Mouse (Mus musculus) retina, postnatal 7 days (tissue): ENCODE results near the gene Ptprn2.
A peak's percentile ranks its signal among the peaks of the same experiment; 100 is the strongest.

Experiments
- DNase-seq: peaks from one replicate; pipeline ENCODE4 v3.0.0-alpha.2; 2012; ENCODE audit warnings: low read depth, low spot score

The Ptprn2 gene

GRCm38 (mm10) chr12:117053223-117053850 lies 567.8 kb downstream of the Ptprn2 start:
- DNase-seq = no peak

DNA sequence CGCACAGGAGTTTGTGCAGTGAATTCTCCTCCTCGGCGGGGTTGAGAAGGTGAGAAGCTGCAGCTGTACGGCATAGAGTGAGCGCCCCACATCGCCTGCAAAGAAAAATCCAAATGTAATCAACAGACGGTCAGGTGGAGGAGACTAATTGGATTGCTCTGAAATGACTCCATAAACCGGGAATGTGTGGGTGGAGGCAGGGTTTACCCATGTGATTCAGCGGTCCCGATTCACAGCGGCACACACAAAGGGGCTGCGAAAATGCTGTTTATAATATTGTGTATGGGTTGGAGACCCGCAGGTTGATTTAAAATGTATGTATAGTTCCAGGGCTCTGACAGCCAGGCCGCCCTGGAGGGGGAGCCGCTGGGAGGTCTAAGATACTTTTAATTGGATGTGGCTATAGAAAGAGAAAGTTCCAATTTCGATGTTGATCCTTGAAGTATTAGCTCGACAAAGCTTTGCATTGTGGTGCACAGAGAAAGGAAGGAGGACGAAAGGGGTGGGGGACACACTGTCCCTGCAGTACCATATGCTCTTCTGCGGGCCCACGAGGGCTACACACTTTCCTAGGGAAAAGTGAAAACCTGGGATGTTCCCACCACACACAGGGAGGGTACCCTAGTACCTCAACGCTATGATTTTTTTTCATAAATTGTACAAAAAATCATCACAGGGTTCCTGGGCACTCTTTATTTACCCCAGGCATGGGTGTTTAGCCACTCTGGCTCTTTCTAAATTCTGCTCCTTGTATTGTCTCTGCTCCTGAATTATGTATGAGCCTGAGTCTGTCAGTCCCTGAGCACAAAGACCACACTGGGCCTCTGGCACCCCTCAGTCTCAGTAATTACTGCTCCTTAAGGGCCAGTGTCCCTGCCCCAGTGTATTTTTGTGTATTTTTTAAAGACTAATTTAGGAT lies 568.6 kb downstream of the Ptprn2 start:
- DNase-seq = no peak

GRCm38 (mm10) chr12:117054925-117055570 lies 569.5 kb downstream of the Ptprn2 start:
- DNase-seq = no peak

DNA sequence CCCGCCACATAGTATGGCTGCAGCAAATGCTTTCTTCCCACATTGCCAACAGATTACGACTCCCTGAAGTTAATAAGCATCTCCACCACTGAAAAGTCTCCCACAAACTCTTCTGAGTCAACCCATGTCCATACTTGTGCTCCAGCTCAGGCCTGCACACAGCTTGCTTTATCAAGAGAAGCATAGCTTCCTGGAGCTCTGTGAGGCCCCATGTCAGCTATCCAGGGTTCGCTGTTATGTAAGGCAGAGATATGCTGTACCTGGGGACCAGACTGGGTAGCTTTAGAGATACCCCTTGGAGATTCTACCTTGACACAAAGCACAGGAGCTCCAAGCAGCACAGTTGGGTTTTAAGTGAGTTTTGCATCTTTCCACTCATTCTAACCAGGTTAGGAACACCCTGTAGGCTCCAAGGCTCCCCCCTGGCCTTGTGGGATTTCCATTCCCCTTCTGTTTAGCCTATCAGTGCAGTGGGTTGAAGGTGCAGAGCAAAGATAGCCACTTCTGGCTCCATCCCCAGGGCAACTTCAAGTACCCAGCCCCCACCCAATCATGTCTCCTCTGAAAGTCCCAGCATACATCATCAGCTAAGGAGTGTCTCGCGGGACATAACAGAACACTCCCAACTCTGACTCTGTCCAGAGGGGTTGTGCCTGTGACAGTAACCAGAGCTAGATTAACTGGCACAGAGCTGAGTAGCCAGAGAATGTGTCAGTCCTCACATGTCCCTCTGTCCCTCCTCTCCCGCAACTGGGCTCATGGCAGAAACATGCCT lies 572.9 kb downstream of the Ptprn2 start:
- no peak for DNase-seq

DNA sequence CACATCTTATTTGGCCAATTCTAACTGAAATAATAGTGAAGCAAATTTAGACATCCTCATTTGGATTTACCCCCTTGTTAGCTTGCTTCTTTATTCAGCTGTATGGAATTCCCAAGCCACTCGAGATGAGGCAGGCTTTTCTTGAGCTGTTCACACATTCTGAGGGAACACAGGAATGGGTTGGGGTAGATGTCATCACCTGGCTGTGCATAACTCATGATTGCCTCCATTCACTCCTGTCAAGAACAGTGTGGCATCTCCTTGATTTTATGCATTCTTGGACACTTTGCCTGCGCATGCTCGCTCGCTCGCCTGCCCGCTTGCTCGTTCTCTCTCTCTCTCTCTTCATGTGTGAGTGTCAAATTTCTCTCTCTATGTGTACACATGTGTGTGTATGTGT lies 573.5 kb downstream of the Ptprn2 start:
- DNase-seq = no peak

DNA sequence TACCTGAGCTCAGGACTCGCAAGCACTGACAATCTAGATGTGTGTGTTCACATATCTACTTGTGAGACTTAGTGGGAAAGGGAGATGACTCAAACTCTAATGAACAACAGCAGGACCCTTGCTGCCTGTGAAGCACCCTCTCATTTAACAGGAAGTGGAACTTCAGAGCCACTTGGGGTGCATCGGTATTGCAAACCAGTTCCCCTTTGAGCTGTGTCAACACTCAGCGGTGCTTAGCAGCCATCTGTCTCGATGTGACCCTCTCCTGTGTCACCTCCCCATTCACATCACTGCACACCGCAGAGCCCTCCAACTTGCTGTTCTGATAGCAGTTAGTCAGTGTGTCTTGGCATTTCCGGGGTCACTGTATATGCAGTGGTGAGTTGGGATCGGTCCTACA lies 592.1 kb downstream of the Ptprn2 start:
- DNase-seq = no peak

GRCm38 (mm10) chr12:117078945-117079344 lies 593.4 kb downstream of the Ptprn2 start:
- no peak for DNase-seq

- DNase-seq = no peak
Measured at GRCm38 (mm10) chr12:117079724-117080123, 594.2 kb downstream of the Ptprn2 start.

DNA sequence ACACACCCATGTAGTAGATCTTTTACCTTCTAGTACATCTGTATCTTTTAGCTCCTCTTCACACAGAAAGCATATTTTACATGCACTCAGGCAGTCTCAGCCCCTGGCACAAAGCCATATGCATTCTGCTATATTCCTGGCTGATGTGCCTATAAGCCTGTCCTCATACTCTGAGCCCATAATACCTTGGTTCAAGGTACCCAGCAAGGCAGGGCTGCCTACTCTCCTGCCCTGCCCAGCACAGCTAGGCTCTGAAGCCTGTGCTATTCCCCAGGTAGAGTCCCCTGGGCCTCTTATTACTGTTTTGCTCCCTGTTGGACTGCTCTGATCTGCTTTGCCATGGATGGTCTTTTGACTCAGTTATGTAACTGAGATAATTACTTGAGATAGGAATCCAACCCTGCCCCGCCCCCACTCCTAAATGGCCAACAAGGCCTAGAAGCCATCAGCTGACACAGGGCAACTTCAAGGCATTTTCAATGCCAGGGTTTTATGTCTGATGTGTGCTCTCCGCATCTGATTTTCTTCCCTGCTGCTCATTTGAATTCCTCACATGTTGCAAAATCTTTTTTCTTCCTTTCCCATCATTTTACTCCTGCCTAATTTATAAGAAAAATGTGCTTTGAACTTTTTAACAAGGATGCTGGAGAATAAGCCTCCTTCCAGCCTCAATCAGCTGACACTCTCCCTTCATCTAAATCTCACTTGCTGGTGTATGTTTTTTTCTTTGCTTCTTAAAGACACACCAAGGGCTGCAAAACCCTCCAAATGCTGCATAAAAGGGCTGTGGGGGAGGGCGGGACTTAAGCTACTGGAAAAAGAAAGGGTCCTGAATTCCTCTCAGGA lies 598.6 kb downstream of the Ptprn2 start:
- DNase-seq = no peak

GRCm38 (mm10) chr12:117084702-117085409 lies 599.3 kb downstream of the Ptprn2 start:
- DNase-seq = no peak

GRCm38 (mm10) chr12:117085661-117086335 lies 600.3 kb downstream of the Ptprn2 start:
- DNase-seq = no peak

DNA sequence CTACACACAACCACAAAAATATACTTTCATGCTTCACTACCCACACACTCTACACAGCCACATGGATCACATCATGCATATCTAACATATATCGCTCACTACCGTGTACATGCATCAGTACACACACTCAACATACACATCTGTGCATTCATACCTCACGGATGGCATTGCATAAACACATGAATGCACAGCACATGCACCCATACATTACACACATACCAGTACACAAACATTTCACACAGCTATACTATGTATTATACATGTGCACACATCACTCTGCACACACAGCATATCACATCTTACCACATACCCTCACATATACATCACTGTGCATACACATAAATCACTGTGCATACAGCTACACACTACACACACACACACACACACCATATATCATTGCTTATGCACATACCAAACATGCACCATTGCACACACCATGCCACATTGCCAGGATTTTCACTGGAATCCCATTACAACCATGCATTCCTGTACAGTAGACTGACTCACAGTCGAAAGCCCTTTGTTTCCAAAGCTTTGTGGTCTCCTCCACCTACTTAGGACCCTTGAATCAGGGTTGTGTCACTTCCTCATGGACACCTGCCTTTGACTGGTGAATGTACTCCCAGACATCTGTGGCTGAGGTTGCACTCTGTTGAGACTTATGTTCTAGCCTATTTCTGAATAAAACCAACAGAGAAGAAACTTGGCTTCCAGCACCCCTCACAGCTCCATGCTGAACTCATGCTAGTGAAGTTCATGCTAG lies 607.0 kb downstream of the Ptprn2 start:
- no peak for DNase-seq

GRCm38 (mm10) chr12:117095941-117096340 lies 610.4 kb downstream of the Ptprn2 start:
- no peak for DNase-seq

- DNase-seq = no peak
Measured at GRCm38 (mm10) chr12:117098295-117098694, 612.8 kb downstream of the Ptprn2 start.

DNA sequence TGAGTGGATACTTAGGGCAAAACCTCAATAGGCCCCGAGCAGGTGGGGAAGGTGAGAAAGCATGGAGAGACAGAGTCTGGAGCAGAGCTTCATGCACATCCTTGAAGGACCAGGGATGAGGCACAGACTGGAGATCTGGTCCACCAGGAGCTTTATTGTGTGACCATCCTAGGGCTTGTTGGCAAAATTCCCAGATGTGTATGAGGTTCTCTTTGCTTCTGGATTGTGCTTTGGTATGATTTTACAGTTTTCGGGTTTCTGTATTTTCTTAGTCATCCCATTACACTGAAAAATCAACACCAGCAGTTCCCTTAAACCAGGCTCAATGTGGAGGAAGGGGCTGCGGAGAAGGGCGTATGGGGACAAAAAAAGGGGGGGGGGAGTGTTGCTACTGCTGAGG lies 621.2 kb downstream of the Ptprn2 start:
- DNase-seq = no peak

DNA sequence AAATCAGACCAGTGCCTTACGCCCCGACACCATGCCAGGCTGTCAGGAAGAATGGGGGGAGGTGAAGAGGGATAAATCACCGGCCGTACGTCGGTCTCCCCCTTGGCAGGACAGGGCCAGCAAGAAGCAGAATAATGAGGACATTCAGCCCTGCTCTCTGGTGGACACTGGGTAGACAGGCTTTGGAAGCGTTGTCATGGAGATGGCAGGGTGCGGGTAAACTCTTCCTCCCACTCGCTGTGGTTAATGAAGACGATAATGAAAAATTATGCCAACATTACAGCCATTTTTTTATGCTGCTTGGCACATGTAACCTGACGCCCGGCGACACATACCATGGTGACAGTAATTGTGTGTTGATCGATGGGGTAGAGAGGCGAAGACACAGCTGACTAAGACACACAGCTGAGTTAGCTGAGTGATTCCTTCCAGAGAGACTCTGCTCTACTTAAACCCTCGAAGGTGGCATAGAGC lies 621.7 kb downstream of the Ptprn2 start:
- DNase-seq = peak; percentile 25

DNA sequence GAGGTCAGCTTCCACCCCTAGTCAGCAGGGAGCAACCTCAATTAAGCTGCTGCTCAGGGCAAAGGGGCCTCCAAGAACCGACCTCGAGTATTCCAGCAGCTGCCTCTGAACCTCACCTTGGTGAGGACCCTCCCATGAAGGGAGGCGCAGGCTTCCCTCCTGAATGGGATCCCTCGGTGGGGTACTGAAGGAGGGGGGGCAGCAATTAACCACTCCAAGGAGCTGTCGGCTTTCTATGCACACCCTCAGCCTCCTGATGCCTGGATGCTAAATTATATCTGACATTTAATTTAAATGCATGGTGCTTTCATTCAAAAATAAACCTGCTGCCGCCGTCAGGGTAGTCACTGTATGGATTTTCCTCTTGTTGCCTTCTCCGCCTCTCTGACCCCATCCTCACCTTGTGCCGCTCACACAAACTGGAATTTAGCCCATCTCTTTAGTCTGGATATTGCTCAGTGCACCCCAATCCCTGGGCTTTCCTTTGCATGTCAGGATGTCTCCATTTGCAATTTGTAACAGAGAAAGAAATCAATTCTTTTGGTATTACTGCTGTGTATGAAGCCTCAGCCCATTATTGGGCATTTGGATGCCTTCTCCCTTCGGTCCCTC lies 629.8 kb downstream of the Ptprn2 start:
- DNase-seq = no peak

GRCm38 (mm10) chr12:117127078-117127477 lies 641.6 kb downstream of the Ptprn2 start:
- no peak for DNase-seq
